Mouse (Mus musculus) urinary bladder, postnatal 25 days (tissue): ENCODE measurements around the gene Rad54l.

Experiments used
- DNase-seq: peaks from one replicate; pipeline ENCODE4 v3.0.0; 2022; ENCODE audit warnings: low spot score

Gene Rad54l

GRCm38 (mm10) chr4:116073146-116073545, 50.3 kb downstream of the Rad54l start:
- no peak for DNase-seq

- no peak for DNase-seq
Measured at GRCm38 (mm10) chr4:116070116-116070515, 53.4 kb downstream of the Rad54l start.

GRCm38 (mm10) chr4:116063855-116064254, 59.6 kb downstream of the Rad54l start:
- no peak for DNase-seq

- no peak for DNase-seq
Measured at GRCm38 (mm10) chr4:116059012-116059726, 64.3 kb downstream of the Rad54l start.

GRCm38 (mm10) chr4:116057559-116057958, 65.9 kb downstream of the Rad54l start:
- no peak for DNase-seq

- peak; percentile 82 for DNase-seq
Measured at GRCm38 (mm10) chr4:116053399-116053961, 70.0 kb downstream of the Rad54l start, which contains the start of gene Nsun4. Gene Nsun4, minus strand, starts transcription at chr4:116053876.

- DNase-seq, result no peak
Measured at GRCm38 (mm10) chr4:116052526-116053293, 70.8 kb downstream of the Rad54l start.

- no peak for DNase-seq
Measured at GRCm38 (mm10) chr4:116049211-116049610, 74.3 kb downstream of the Rad54l start.

- no peak for DNase-seq
Measured at GRCm38 (mm10) chr4:116048130-116048920, 75.2 kb downstream of the Rad54l start.

GRCm38 (mm10) chr4:116047681-116048080, 75.8 kb downstream of the Rad54l start:
- no peak for DNase-seq

- no peak for DNase-seq
Measured at GRCm38 (mm10) chr4:116046604-116047003, 76.9 kb downstream of the Rad54l start.
